Mouse (Mus musculus) stomach, postnatal 0 days (tissue): Measurements from ENCODE around the gene Rxfp4.

ENCODE experiments used
- CTCF ChIP-seq: IDR thresholded peaks from 2 replicates; pipeline ENCODE4 v1.5.1; 2016; ENCODE audit warnings: antibody characterized with exemption, low read depth, mild to moderate bottlenecking, moderate library complexity
- EP300 ChIP-seq: optimal IDR thresholded peaks from 2 replicates; pipeline ENCODE3; 2016; ENCODE audit warnings: antibody characterized with exemption

- TF ChIP-seq CTCF = no peak
- TF ChIP-seq EP300 = no peak
Observed at GRCm38 (mm10) chr3:88650713-88651504, 2.0 kb downstream of the Rxfp4 start.
